Mouse (Mus musculus): ENCODE measurements at regions not wholly inside any gene's neighbourhood (a gene's known extent, or its start where the extent isn't known, plus 50 kb on each side); places are given as distances from the start of the nearest gene placed in this dataset.

GRCm38 (mm10) chr3:149092649-149093048 lies 102.3 kb upstream of the Adgrl2 start:
- TF ChIP-seq CTCF (IDR thresholded peaks at IDR 0.05; ENCODE audit: low read depth, low read length) (no peak), POLR2A (IDR thresholded peaks at IDR 0.05; ENCODE audit: extremely low read depth, insufficient read depth, low read length) (no peak)
